Mouse (Mus musculus): ENCODE measurements around the gene Lama2. TPM values are rescaled to one million over a fixed set of nuclear protein-coding genes. Genes with fewer than 3 reads are reported as not detected.

The Lama2 gene
- polyA plus RNA-seq, 1 experiment from 2014 or later = 14.0 TPM

GRCm38 (mm10) chr10:27054488-27054887, 565.1 kb downstream of the Lama2 start:
- H3K9ac ChIP-seq = no peak overlapping the region
- H3K36me3 ChIP-seq = no peaks in the 10 kb centered on the region
- no peaks in the 10 kb centered on the region for H3K4me1 ChIP-seq
- no peaks in the 10 kb centered on the region for H3K9me3 ChIP-seq (replicated peaks)
- no peak overlapping the region for H3K4me2 ChIP-seq
- no peak for ATAC-seq (replicated peaks; ENCODE audit: low FRiP score)
- H3K4me3 ChIP-seq (replicated peaks) = no peak overlapping the region
- no peaks in the 10 kb centered on the region for H3K27me3 ChIP-seq
- no peak overlapping the region for H3K27ac ChIP-seq
- WGBS = 71% methylated on average over 4 of the region's 4 CpGs

GRCm38 (mm10) chr10:27047196-27047595, 572.4 kb downstream of the Lama2 start:
- H3K27ac ChIP-seq = no peak overlapping the region
- H3K27me3 ChIP-seq = no peaks in the 10 kb centered on the region
- H3K9ac ChIP-seq = no peak overlapping the region
- no peak overlapping the region for H3K4me3 ChIP-seq (replicated peaks)
- no peaks in the 10 kb centered on the region for H3K36me3 ChIP-seq
- no peaks in the 10 kb centered on the region for H3K4me1 ChIP-seq
- H3K9me3 ChIP-seq (replicated peaks) = no peaks in the 10 kb centered on the region
- ATAC-seq (replicated peaks; ENCODE audit: low FRiP score) = no peak
- WGBS = 84% methylated on average over 2 of the region's 2 CpGs
- H3K4me2 ChIP-seq = no peak overlapping the region

GRCm38 (mm10) chr10:27041812-27042211, 577.7 kb downstream of the Lama2 start:
- Histone ChIP-seq H3K36me3 (no peaks in the 10 kb centered on the region), H3K9me3 (replicated peaks) (no peaks in the 10 kb centered on the region), H3K27me3 (no peaks in the 10 kb centered on the region), H3K4me3 (replicated peaks) (no peak overlapping the region), H3K4me2 (no peak overlapping the region), H3K9ac (no peak overlapping the region), H3K27ac (no peak overlapping the region), H3K4me1 (no peaks in the 10 kb centered on the region)
- WGBS = 56% methylated on average over 1 of the region's 1 CpGs
- ATAC-seq (replicated peaks; ENCODE audit: low FRiP score) = no peak

GRCm38 (mm10) chr10:27022707-27023106, 596.9 kb downstream of the Lama2 start:
- WGBS = 68% methylated on average over 1 of the region's 1 CpGs
- H3K4me1 ChIP-seq = no peaks in the 10 kb centered on the region
- H3K36me3 ChIP-seq = no peaks in the 10 kb centered on the region
- H3K4me2 ChIP-seq = no peak overlapping the region
- no peak overlapping the region for H3K4me3 ChIP-seq (replicated peaks)
- ATAC-seq (replicated peaks; ENCODE audit: low FRiP score) = no peak
- no peaks in the 10 kb centered on the region for H3K9me3 ChIP-seq (replicated peaks)
- H3K9ac ChIP-seq = no peak overlapping the region
- no peak overlapping the region for H3K27ac ChIP-seq
- H3K27me3 ChIP-seq = no peaks in the 10 kb centered on the region

GRCm38 (mm10) chr10:27012804-27013365, 606.7 kb downstream of the Lama2 start:
- ATAC-seq (replicated peaks; ENCODE audit: low FRiP score) = no peak
- Histone ChIP-seq H3K27me3 (no peaks in the 10 kb centered on the region), H3K4me2 (no peak overlapping the region), H3K27ac (no peak overlapping the region), H3K4me3 (replicated peaks) (no peak overlapping the region), H3K4me1 (no peaks in the 10 kb centered on the region), H3K9ac (no peak overlapping the region), H3K9me3 (replicated peaks) (no peaks in the 10 kb centered on the region), H3K36me3 (no peaks in the 10 kb centered on the region)

- no peaks in the 10 kb centered on the region for H3K9me3 ChIP-seq (replicated peaks)
- no peak overlapping the region for H3K27ac ChIP-seq
- H3K4me1 ChIP-seq = no peaks in the 10 kb centered on the region
- ATAC-seq (replicated peaks; ENCODE audit: low FRiP score) = no peak
- no peak overlapping the region for H3K4me2 ChIP-seq
- no peaks in the 10 kb centered on the region for H3K27me3 ChIP-seq
- no peaks in the 10 kb centered on the region for H3K36me3 ChIP-seq
- 81% methylated on average over 2 of the region's 2 CpGs for WGBS
- no peak overlapping the region for H3K9ac ChIP-seq
- no peak overlapping the region for H3K4me3 ChIP-seq (replicated peaks)
Observed at GRCm38 (mm10) chr10:27007364-27007763, 612.2 kb downstream of the Lama2 start.

GRCm38 (mm10) chr10:27005716-27006115, 613.8 kb downstream of the Lama2 start:
- ATAC-seq (replicated peaks; ENCODE audit: low FRiP score) = no peak
- H3K36me3 ChIP-seq = no peaks in the 10 kb centered on the region
- no peaks in the 10 kb centered on the region for H3K27me3 ChIP-seq
- no peak overlapping the region for H3K4me2 ChIP-seq
- H3K4me1 ChIP-seq = no peaks in the 10 kb centered on the region
- 80% methylated on average over 2 of the region's 2 CpGs for WGBS
- no peak overlapping the region for H3K4me3 ChIP-seq (replicated peaks)
- no peaks in the 10 kb centered on the region for H3K9me3 ChIP-seq (replicated peaks)
- H3K9ac ChIP-seq = no peak overlapping the region
- H3K27ac ChIP-seq = no peak overlapping the region

- Histone ChIP-seq H3K27ac (no peak overlapping the region), H3K27me3 (no peaks in the 10 kb centered on the region), H3K4me2 (no peak overlapping the region), H3K4me1 (no peaks in the 10 kb centered on the region), H3K4me3 (replicated peaks) (no peak overlapping the region), H3K9me3 (replicated peaks) (no peaks in the 10 kb centered on the region), H3K9ac (no peak overlapping the region), H3K36me3 (no peaks in the 10 kb centered on the region)
- WGBS = 86% methylated on average over 2 of the region's 2 CpGs
- ATAC-seq (replicated peaks; ENCODE audit: low FRiP score) = no peak
Observed at GRCm38 (mm10) chr10:27001554-27002178, 617.9 kb downstream of the Lama2 start.

- no peak overlapping the region for H3K9ac ChIP-seq
- H3K36me3 ChIP-seq = no peaks in the 10 kb centered on the region
- H3K4me3 ChIP-seq (replicated peaks) = no peak overlapping the region
- H3K9me3 ChIP-seq (replicated peaks) = no peaks in the 10 kb centered on the region
- no peak for ATAC-seq (replicated peaks; ENCODE audit: low FRiP score)
- no peaks in the 10 kb centered on the region for H3K4me1 ChIP-seq
- H3K27ac ChIP-seq = no peak overlapping the region
- no peak overlapping the region for H3K4me2 ChIP-seq
- H3K27me3 ChIP-seq = no peaks in the 10 kb centered on the region
Observed at GRCm38 (mm10) chr10:26996684-26997083, 622.9 kb downstream of the Lama2 start.

GRCm38 (mm10) chr10:26995987-26996386, 623.6 kb downstream of the Lama2 start:
- 60% methylated on average over 6 of the region's 6 CpGs for WGBS
- Histone ChIP-seq H3K9me3 (replicated peaks) (no peaks in the 10 kb centered on the region), H3K4me3 (replicated peaks) (no peak overlapping the region), H3K9ac (no peak overlapping the region), H3K4me2 (no peak overlapping the region), H3K27ac (no peak overlapping the region), H3K27me3 (no peaks in the 10 kb centered on the region), H3K4me1 (no peaks in the 10 kb centered on the region), H3K36me3 (no peaks in the 10 kb centered on the region)
- ATAC-seq (replicated peaks; ENCODE audit: low FRiP score) = no peak

GRCm38 (mm10) chr10:26995182-26995975, 624.2 kb downstream of the Lama2 start:
- H3K9ac ChIP-seq = no peak overlapping the region
- H3K4me2 ChIP-seq = no peak overlapping the region
- no peaks in the 10 kb centered on the region for H3K36me3 ChIP-seq
- ATAC-seq (replicated peaks; ENCODE audit: low FRiP score) = no peak
- H3K27ac ChIP-seq = no peak overlapping the region
- H3K4me1 ChIP-seq = no peaks in the 10 kb centered on the region
- 77% methylated on average over 8 of the region's 8 CpGs for WGBS
- H3K27me3 ChIP-seq = no peaks in the 10 kb centered on the region
- no peaks in the 10 kb centered on the region for H3K9me3 ChIP-seq (replicated peaks)
- no peak overlapping the region for H3K4me3 ChIP-seq (replicated peaks)

- Histone ChIP-seq H3K9ac (no peak overlapping the region), H3K9me3 (replicated peaks) (no peaks in the 10 kb centered on the region), H3K4me2 (no peak overlapping the region), H3K4me3 (replicated peaks) (no peak overlapping the region), H3K36me3 (no peaks in the 10 kb centered on the region), H3K4me1 (no peaks in the 10 kb centered on the region), H3K27me3 (no peaks in the 10 kb centered on the region), H3K27ac (no peak overlapping the region)
- 72% methylated on average over 8 of the region's 8 CpGs for WGBS
- no peak for ATAC-seq (replicated peaks; ENCODE audit: low FRiP score)
Observed at GRCm38 (mm10) chr10:26993971-26994761, 625.4 kb downstream of the Lama2 start.

Measured in kidney, embryonic 15.5 days (tissue).